Mouse (Mus musculus) ES-CJ7 (cell line): ENCODE results near the gene Ugt1a6a.

Experiments
- DNase-seq: peaks from one replicate; pipeline ENCODE4 v3.0.0; 2011; ENCODE audit warnings: low read depth, low spot score

Gene Ugt1a6a

DNA sequence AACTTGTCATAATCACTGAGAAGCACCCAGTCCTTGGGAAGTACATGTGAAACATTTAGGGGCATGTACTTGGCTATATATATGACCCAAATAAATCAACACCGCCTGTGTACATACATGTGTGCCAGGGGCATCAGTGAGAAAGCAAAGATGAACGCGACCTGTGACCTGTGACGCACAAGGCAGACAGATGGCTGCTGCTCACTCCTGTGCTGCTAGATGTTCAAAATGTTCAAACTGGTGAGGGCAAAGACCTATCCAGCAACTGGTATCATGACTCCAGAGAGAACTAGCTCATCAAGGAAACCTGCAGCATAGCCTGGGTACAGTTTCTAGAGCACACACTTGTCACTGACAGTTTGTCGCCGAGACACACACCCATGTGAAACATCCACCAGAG lies 132.9 kb downstream of the Ugt1a6a start:
- DNase-seq, result no peak

DNA sequence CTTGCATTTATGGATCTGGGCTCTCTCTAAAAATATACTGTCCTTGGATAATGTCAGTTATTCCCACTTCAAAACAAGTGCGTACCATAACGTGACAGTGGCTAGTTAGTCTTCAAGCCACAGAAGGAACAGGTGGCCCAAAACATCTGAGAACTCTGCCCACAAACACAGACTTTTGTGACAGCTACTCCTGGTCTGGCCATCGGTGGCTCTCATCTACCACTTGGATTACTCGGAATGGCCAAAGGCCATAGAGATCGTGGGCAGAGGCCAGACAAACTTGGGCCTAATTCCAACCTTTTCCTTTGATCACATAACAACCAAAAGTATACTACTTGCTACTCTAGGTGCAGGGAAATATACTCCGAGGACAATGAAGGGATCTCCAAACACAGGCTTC lies 133.5 kb downstream of the Ugt1a6a start:
- no peak for DNase-seq
